Mouse (Mus musculus): ENCODE data around the gene Gabrb2.

DNA sequence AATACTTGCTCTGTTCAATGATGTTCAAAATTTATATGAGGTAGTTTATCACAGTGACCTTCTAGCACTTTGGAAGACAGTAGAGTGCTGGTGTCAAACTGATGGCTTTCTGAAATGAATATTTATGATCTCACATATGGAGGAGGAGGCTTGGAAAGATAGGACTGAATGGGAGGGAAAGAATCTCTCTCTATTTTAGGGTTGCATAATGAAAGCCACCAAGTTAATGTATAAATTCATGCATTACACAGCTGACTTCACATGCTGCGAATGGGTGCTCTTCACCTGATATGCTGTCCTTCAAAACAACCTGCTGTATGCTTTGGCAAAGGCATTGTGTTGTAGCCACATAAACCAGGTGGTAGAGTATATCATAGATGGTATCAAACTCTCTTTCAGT lies 44.6 kb downstream of the Gabrb2 start:
- TF ChIP-seq CHD1 (IDR thresholded peaks at IDR 0.05; ENCODE audit: low read depth, low read length) (no peak), RCOR1 (conservative IDR thresholded peaks at IDR 0.05; ENCODE audit: low read depth, low read length) (no peak), CTCF (conservative IDR thresholded peaks at IDR 0.05 in 1 of 2, IDR thresholded peaks at IDR 0.05 in 1 of 2; ENCODE audit: low read depth in 2 of 2, low read length in 2 of 2) (no peak), POLR2A (IDR thresholded peaks at IDR 0.05; ENCODE audit: low read depth, low read length) (no peak), NELFE (IDR thresholded peaks at IDR 0.05; ENCODE audit: low read depth, low read length) (no peak), HCFC1 (IDR thresholded peaks at IDR 0.05; ENCODE audit: low read depth, low read length) (no peak), EP300 (IDR thresholded peaks at IDR 0.05; ENCODE audit: low read length) (no peak), KAT2A (IDR thresholded peaks at IDR 0.05; ENCODE audit: insufficient replicate concordance, low read length) (no peak), USF2 (conservative IDR thresholded peaks at IDR 0.05; ENCODE audit: low read depth, low read length) (no peak), ETS1 (conservative IDR thresholded peaks at IDR 0.05; ENCODE audit: low read depth, low read length) (no peak), MAFK (IDR thresholded peaks at IDR 0.05; ENCODE audit: insufficient replicate concordance, low read length) (no peak)
